Mouse (Mus musculus): ENCODE measurements around the gene Slc17a4. TPM values are rescaled to one million over a fixed set of nuclear protein-coding genes. Genes with fewer than 3 reads are reported as not detected.

Slc17a4 gene
- total RNA-seq (2021): not detected

- intact Hi-C loops (cut with DNase I): no loop called here
- DNase-seq: peak; percentile 11 to 16
These were observed at the start of gene Slc17a4 for GRCm38 (mm10) chr13:23914376-23915167. Gene Slc17a4 (minus strand): TSS chr13:23915009.

- intact Hi-C loops (cut with DNase I): no loop called here
These were observed 45.0 kb upstream of the Slc17a4 start for GRCm38 (mm10) chr13:23959776-23960175.

GRCm38 (mm10) chr13:23950928-23951327, 36.1 kb upstream of the Slc17a4 start:
- intact Hi-C loops (cut with DNase I): no loop called here
- DNase-seq: peak in 1 of 2 experiments; percentile 24

More at GRCm38 (mm10) chr13:23959776-23960175, 45.0 kb upstream of the Slc17a4 start:
- DNase-seq: no peak

DNA sequence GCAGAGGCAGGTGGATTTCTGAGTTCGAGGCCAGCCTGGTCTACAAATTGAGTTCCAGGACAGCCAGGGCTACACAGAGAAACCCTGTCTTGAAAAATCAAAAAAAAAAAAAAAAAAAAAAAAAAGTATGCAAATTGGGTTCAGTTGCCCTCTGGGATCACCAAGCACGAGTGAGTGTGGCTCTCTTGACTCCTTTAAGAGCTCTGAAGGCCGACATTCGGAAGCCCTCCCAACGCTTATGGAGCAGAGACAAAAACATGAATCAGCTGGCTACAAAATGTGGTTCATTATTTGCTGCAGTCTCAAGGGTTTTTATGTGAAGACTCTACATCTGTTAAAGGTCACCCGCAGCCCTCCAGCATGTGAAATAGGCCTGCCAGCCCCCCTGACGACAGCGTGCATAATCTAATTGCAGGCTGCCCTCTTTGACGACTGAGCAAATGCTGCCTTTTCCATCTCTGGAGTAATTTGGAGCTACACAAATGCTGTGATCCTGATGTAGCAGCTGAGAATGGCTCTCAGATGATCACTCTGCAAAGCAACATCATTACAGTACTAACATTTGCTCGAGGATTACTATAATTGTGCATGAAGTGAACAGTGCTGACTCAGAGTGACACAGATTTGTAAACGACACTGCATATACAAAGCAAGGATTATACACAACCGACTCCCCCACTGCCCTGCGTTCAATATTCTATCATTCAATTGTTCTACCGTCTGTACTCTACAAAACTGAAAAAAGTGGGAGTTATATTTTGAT, 34.9 kb upstream of the Slc17a4 start:
- DNase-seq: peak in 1 of 2 experiments; percentile 7
- intact Hi-C loops (cut with DNase I): loop anchor here (5.0 kb wide), 1 partner anchor 112 kb away; the partner anchor contains the start of gene Slc17a3

GRCm38 (mm10) chr13:23946254-23946653, 31.4 kb upstream of the Slc17a4 start:
- no peak for DNase-seq
- intact Hi-C loops (cut with DNase I): loop anchor here (5.0 kb wide), 1 partner anchor 109 kb away; the partner anchor contains the start of gene Slc17a3

DNA sequence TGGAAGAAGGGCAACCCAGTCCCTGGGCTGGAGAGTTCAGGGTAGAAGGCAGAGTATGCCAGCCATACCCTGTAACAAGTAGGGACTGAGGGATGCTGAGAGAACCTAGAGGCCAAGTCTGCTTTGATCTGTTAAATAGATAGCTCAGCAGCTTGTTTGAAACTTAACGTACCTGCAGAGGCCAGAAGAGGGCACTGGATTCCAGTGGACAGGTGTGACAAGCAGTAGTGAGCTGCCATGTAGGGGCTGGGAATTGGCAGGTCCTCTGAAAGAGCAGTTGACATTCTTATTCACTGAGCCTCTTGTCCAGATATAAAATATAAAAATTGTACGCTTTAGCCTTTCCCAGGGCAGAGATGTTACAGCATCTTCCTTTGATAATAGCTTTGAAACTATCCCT, 28.1 kb upstream of the Slc17a4 start:
- no peak for DNase-seq
- intact Hi-C loops (cut with DNase I): no loop called here

GRCm38 (mm10) chr13:23940291-23940690, 25.5 kb upstream of the Slc17a4 start:
- DNase-seq: peak; percentile 6 to 11

GRCm38 (mm10) chr13:23938699-23939098, 23.9 kb upstream of the Slc17a4 start:
- intact Hi-C loops (cut with DNase I): no loop called here
- DNase-seq: no peak

More at GRCm38 (mm10) chr13:23940291-23940690, 25.5 kb upstream of the Slc17a4 start:
- intact Hi-C loops (cut with DNase I): no loop called here

DNA sequence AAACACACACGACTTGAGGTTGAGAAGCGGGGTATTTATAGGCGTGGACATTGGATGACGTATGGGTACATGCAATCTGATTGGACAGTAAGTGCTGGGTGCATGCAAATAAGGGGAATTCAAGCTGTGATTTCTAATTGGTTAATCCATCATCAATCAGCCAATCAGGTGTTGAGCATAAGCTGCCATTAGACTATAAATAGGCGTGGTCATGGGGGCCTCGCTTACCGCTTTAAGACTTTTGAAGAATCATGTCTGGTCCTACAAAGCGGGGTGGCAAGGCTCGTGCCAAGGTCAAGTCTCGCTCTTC, 19.4 kb upstream of the Slc17a4 start, which contains the start of gene Hist1h2aa:
Gene Hist1h2aa, plus strand, starts transcription at position 252 of the 310 bp plus-strand sequence.
- DNase-seq: no peak
- intact Hi-C loops (cut with DNase I): no loop called here

DNA sequence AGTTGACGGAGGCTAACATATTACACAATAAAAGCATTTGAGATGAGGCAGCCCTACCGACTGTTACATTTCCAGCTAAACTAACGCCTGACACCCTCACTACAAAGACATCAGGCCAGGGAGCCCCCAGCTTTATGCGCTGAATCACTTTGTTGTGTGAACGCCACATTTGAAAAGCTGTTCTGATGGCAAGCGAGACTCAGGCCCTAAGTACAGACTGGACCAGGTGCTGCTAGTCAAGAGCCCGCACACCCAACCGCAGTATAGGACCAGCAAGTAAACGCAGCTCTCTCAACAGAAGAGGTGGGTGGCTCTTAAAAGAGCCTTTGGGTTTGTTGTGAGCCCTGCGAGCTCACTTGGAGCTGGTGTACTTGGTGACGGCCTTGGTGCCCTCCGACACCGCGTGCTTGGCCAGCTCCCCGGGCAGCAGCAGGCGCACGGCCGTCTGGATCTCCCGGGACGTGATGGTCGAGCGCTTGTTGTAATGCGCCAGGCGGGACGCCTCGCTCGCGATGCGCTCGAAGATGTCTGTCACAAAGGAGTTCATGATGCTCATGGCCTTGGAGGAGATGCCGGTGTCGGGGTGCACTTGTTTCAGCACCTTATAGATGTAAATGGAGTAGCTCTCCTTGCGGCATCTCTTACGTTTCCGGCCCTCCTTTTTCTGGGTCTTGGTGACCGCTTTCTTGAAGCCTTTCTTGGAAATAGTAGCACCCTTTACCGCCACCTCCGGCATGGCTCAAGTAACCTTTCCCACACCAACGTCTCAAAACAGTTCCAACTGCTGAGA, 18.8 kb upstream of the Slc17a4 start, which contains the start of gene Hist1h2ba:
Gene Hist1h2ba, minus strand, starts transcription at position 736 of the 790 bp plus-strand sequence.
- no peak for DNase-seq
- intact Hi-C loops (cut with DNase I): no loop called here

DNA sequence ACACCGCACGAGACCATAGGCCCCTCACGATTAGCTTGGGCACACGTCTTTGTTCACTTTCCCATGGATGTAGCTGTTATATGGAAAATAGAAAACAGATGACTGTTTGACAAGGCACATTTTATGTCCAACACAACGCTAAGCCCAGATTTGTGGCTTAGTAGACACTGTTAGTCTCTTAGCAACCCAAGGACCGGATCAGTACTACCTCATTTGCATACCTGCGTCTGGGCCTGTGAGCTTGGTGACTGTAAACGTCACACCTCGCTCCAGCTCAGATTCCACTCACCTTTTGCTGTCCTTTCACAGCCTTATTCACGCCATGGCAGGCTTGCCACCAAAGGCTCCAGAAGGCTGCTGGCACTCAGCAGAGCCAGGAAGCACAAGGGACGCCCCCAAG, 16.1 kb upstream of the Slc17a4 start:
- intact Hi-C loops (cut with DNase I): no loop called here
- DNase-seq: no peak

GRCm38 (mm10) chr13:23930461-23930860, 15.7 kb upstream of the Slc17a4 start:
- intact Hi-C loops (cut with DNase I): no loop called here
- no peak for DNase-seq

- intact Hi-C loops (cut with DNase I): no loop called here
- DNase-seq: no peak
These were observed 13.8 kb upstream of the Slc17a4 start for GRCm38 (mm10) chr13:23928637-23929036.

DNA sequence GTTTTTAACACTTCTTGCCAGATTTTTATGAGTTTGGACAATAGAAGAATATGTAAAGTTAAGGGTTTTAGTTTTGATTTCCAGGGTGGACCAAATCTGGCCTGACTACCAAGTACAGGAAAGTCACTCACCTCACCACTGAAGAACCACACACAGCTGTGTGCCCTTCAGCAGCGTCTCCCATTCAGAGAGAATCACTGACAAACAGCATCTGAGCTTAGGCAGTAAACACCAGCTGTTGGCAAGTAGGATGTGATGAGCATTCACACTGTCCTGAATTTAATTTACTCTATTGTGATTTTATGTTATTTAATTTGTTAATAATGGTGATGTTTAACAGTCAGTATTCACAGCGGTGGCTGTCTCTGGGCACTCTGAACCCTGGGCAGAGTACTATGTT, 11.0 kb upstream of the Slc17a4 start:
- intact Hi-C loops (cut with DNase I): no loop called here
- no peak for DNase-seq

DNA sequence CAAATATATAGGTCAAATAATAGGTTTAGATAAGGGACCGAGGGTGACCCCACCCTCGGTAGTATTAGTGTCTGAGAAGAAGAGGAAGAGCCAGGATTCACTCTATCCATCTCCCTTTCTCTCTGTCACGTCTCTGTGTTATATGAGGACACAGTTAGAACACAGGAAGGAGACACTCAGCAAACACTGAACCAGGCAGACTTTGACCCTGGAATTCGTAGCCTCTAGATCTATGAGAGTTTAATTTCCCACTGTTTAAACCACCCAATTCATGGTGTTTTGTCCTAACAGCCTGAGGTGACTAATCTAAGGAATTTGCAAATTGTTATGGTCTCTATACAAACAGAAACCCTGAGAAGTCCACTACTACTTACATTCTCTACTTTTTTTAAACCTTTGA, 2.9 kb upstream of the Slc17a4 start:
- intact Hi-C loops (cut with DNase I): no loop called here
- no peak for DNase-seq

- intact Hi-C loops (cut with DNase I): no loop called here
- no peak for DNase-seq
These were observed 1.3 kb upstream of the Slc17a4 start for GRCm38 (mm10) chr13:23916132-23916531.

DNA sequence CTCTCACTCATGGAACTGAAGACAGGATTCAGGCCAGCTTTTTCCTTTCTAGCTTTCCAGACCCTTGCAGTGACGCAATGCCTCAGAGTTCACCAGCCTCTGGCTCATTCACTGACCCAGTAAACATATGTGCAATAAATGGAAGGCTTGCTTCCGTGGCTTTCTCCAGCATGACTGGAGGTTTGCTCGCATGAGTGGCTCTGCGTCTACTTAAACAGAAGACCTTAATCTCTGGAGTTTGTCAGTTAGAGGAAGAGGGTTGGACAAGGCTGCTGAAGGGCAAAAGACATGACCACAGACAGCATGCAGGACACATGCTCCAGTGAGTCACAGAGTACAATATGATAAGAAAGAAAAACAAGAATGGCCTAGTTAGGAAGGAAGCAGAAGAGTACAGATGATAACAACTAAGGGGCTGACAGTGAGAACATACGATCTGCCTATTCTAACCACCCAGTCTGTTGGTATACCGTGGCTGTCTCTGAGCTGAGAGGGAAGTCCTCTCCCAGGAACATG, 960 bp downstream of the Slc17a4 start:
- intact Hi-C loops (cut with DNase I): no loop called here
- DNase-seq: peak; percentile 8 to 42

- intact Hi-C loops (cut with DNase I): no loop called here
These were observed 3.5 kb downstream of the Slc17a4 start for GRCm38 (mm10) chr13:23911335-23911734.

GRCm38 (mm10) chr13:23910121-23910520, 4.7 kb downstream of the Slc17a4 start:
- intact Hi-C loops (cut with DNase I): no loop called here

More at GRCm38 (mm10) chr13:23911335-23911734, 3.5 kb downstream of the Slc17a4 start:
- DNase-seq: no peak

GRCm38 (mm10) chr13:23906906-23907305, 7.9 kb downstream of the Slc17a4 start:
- no peak for DNase-seq
- intact Hi-C loops (cut with DNase I): no loop called here

More at GRCm38 (mm10) chr13:23910121-23910520, 4.7 kb downstream of the Slc17a4 start:
- no peak for DNase-seq
